Mouse (Mus musculus) kidney, adult 2 months (tissue): ENCODE measurements around the gene Asrgl1. TPM values are rescaled to one million over a fixed set of nuclear protein-coding genes. Genes with fewer than 3 reads are reported as not detected.
"Not testable (repeated sequence)": the region's sequence is repeated elsewhere in the genome, so short reads cannot be mapped to it uniquely, and the experiment has no call there.

ENCODE experiments used
- DNase-seq: peaks from one replicate; pipeline ENCODE4 v3.0.0; 2021
- H3K27ac ChIP-seq: fragments of 200-500 bp; 2 replicates; pipeline ENCODE4 v1.5.1; 2012; ENCODE audit warnings: low read depth, low read length, control low read depth, inconsistent platforms; ENCODE audit not compliant: insufficient read depth
- H3K27me3 ChIP-seq: fragments of 200-500 bp; replicated peaks from 2 replicates; pipeline ENCODE4 v1.6.1; 2012; ENCODE audit warnings: mild to moderate bottlenecking, moderate library complexity, low read length, inconsistent platforms; ENCODE audit not compliant: control insufficient read depth, insufficient read depth
- H3K36me3 ChIP-seq: fragments of 200-500 bp; 2 replicates; pipeline ENCODE4 v1.6.1; 2012; ENCODE audit warnings: mild to moderate bottlenecking, moderate library complexity, low read length, inconsistent platforms; ENCODE audit not compliant: control insufficient read depth, insufficient read depth
- H3K4me1 ChIP-seq: fragments of 200-500 bp; 2 replicates; pipeline ENCODE4 v1.6.1; 2011; ENCODE audit warnings: low read length; ENCODE audit not compliant: control insufficient read depth, insufficient read depth
- H3K4me3 ChIP-seq: fragments of 200-500 bp; 2 replicates; pipeline ENCODE4 v1.5.1; 2011; ENCODE audit warnings: mild to moderate bottlenecking, low read depth, low read length, control low read depth; ENCODE audit not compliant: insufficient read depth
- CTCF ChIP-seq: fragments of 200-500 bp; conservative IDR thresholded peaks from 2 replicates; pipeline ENCODE4 v1.5.1; 2011; ENCODE audit warnings: low read depth, mild to moderate bottlenecking, control low read depth, low read length, moderate library complexity, mixed read lengths; ENCODE audit not compliant: insufficient read depth, insufficient read length
- POLR2A ChIP-seq: fragments of 200-500 bp; IDR thresholded peaks from one replicate; pipeline ENCODE4 v1.6.1; 2011; ENCODE audit warnings: low read depth, low read length, control low read depth
- WGBS: fragments of 180-500 bp; shearing (Covaris S2); methylation state at CpG from one replicate; pipeline ENCODE4 v1.1.7; 2018; 5-methylcytosine and 5-hydroxymethylcytosine counted together
- polyA plus RNA-seq: library from polyadenylated mRNA; depleted of rRNA; stranded (reverse); fragments of >200 nt; gene quantifications from 2 replicates; pipeline ENCODE4 v1.2.3, GENCODE M21; 2012

Asrgl1 gene
- polyA plus RNA-seq, 1 experiment, result 3.5 TPM

DNA sequence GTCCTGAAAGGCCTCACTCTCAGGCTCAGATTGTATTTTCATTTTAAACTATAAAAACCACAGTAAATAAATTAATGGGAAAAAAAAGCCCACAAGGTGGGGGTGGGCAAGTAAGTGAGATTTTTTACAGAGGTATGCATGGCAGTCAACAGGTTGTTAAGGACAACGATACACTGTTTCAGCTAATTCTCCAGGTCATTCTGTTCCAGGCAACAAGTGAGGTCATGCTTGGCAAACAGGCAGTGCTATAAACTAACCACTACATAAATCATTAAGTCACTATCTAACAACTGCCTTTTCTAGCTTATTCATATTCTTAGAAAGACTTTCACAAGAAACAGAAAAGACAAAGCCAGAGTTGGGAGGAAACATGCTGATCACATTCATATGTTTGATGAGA lies 5.4 kb downstream of the Asrgl1 start:
- Histone ChIP-seq H3K27ac (no peak overlapping the region), H3K4me3 (no peak overlapping the region), H3K36me3 (no peaks in the 10 kb centered on the region), H3K27me3 (no peaks in the 10 kb centered on the region), H3K4me1 (no peaks in the 10 kb centered on the region)
- no peak for DNase-seq
- TF ChIP-seq POLR2A (no peak), CTCF (no peak)
- 32% methylated on average over 1 of the region's 1 CpGs for WGBS

DNA sequence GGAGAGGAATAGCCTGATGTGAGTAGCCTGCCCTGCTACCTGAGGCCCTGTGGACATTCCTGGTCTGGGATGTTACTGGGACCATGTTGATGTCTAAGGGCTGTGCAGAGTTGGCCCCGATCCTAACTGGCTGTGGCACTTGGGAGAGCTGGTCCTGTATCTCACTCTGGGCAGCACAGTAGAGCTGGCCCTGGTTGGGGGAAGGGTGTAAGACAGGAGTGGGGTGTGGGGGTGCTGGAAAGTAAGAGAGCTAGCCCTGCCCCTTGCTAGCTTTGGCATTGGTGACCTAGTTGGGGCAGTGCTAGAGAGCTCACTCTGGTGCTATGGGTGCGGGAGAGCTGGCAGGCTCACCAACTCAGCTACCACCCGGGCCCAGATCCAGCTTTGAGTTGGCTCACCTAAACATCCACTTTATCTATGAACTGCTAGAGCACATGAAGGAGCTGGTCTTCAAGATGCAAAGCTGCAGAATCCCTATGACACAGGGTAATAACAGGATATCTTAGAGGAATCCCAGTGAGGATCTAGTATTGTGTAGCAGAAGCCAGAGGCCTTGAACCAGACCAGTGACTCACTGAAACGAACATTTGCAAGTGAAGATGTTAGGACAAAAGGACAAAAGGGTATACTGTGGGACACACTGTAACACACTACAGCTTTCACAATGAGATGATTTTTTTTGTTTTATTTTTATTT lies 6.8 kb downstream of the Asrgl1 start:
- H3K27me3 ChIP-seq, result no peaks in the 10 kb centered on the region
- TF ChIP-seq CTCF, result no peak
- no peak for TF ChIP-seq POLR2A
- no peaks in the 10 kb centered on the region for H3K36me3 ChIP-seq
- no peak for DNase-seq
- no peak overlapping the region for H3K27ac ChIP-seq
- WGBS, result 92% methylated on average over 4 of the region's 4 CpGs
- H3K4me3 ChIP-seq, result no peak overlapping the region
- H3K4me1 ChIP-seq, result no peaks in the 10 kb centered on the region

GRCm38 (mm10) chr19:9123986-9124385 lies 11.4 kb downstream of the Asrgl1 start:
- DNase-seq, H3K27ac ChIP-seq, H3K36me3 ChIP-seq, H3K4me1 ChIP-seq, H3K4me3 ChIP-seq, H3K27me3 ChIP-seq: not testable (repeated sequence)
- WGBS, result 96% methylated on average over 2 of the region's 2 CpGs

GRCm38 (mm10) chr19:9122390-9122789 lies 13.0 kb downstream of the Asrgl1 start:
- Histone ChIP-seq H3K27me3 (no peaks in the 10 kb centered on the region), H3K4me1 (no peaks in the 10 kb centered on the region), H3K36me3 (no peaks in the 10 kb centered on the region), H3K4me3 (no peak overlapping the region), H3K27ac (no peak overlapping the region)
- DNase-seq, result no peak
- 95% methylated on average over 1 of the region's 1 CpGs for WGBS
- TF ChIP-seq CTCF, result no peak
- TF ChIP-seq POLR2A, result no peak

GRCm38 (mm10) chr19:9119655-9120425 lies 15.6 kb downstream of the Asrgl1 start:
- H3K27ac ChIP-seq, result no peak overlapping the region
- no peaks in the 10 kb centered on the region for H3K4me1 ChIP-seq
- H3K36me3 ChIP-seq, result no peaks in the 10 kb centered on the region
- no peak overlapping the region for H3K4me3 ChIP-seq
- TF ChIP-seq POLR2A (no peak), CTCF (no peak)
- WGBS, result 96% methylated on average over 3 of the region's 3 CpGs
- H3K27me3 ChIP-seq, result no peaks in the 10 kb centered on the region
- DNase-seq, result no peak

DNA sequence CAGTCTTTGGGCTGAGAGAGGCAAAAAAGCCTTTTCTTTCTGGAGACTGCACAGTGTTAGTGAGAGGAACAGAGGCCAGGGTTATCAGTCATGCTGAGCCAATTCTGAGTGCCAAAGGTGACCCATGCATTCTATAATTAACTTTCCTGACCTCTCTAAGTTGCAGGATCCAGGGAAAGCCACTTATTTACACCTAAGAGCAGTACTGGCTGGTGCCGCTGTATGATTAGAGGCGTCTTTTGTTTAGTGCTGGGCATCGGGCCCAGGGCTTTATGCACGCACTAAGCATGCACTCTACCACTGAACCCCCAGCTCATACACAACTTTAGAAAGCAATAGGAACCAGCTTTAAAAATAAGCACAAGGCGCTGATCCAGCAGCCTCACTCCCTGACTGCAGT lies 18.2 kb downstream of the Asrgl1 start:
- Histone ChIP-seq H3K4me3 (no peak overlapping the region), H3K36me3 (no peaks in the 10 kb centered on the region), H3K4me1 (no peaks in the 10 kb centered on the region), H3K27me3 (no peaks in the 10 kb centered on the region), H3K27ac (no peak overlapping the region)
- 67% methylated on average over 5 of the region's 5 CpGs for WGBS
- TF ChIP-seq POLR2A (no peak), CTCF (no peak)
- DNase-seq, result peak; percentile 19

- Histone ChIP-seq H3K27ac (no peak overlapping the region), H3K36me3 (no peaks in the 10 kb centered on the region), H3K4me3 (no peak overlapping the region), H3K27me3 (no peaks in the 10 kb centered on the region), H3K4me1 (no peaks in the 10 kb centered on the region)
- 73% methylated on average over 4 of the region's 4 CpGs for WGBS
- DNase-seq, result no peak
- TF ChIP-seq CTCF, result no peak
- TF ChIP-seq POLR2A, result no peak
Measured at GRCm38 (mm10) chr19:9116268-9116667, 19.2 kb downstream of the Asrgl1 start.
